Mouse (Mus musculus) embryonic facial prominence, embryonic 10.5 days (tissue): ENCODE results near the gene Cinp. TPM values are rescaled to one million over a fixed set of nuclear protein-coding genes. Genes with fewer than 3 reads are reported as not detected.

ENCODE experiments used
- DNase-seq: peaks from one replicate; pipeline ENCODE4 v3.0.0-alpha.2; 2017; ENCODE audit warnings: low spot score
- H3K27ac ChIP-seq: fragments of 300-500 bp; sonication (generic); replicated peaks from 2 replicates; pipeline ENCODE4 v1.5.1; 2016; ENCODE audit warnings: mild to moderate bottlenecking
- H3K27me3 ChIP-seq: fragments of 300-500 bp; sonication (generic); replicated peaks from 2 replicates; pipeline ENCODE4 v1.6.1; 2016; ENCODE audit warnings: low read depth, mild to moderate bottlenecking; ENCODE audit not compliant: poor library complexity, severe bottlenecking
- H3K36me3 ChIP-seq: fragments of 300-500 bp; sonication (generic); replicated peaks from 2 replicates; pipeline ENCODE4 v1.6.1; 2016; ENCODE audit warnings: mild to moderate bottlenecking, moderate library complexity
- H3K4me1 ChIP-seq: fragments of 300-500 bp; sonication (generic); 2 replicates; pipeline ENCODE4 v1.6.1; 2016
- H3K4me3 ChIP-seq: fragments of 300-500 bp; sonication (generic); 2 replicates; pipeline ENCODE4 v1.5.1; 2016; ENCODE audit warnings: mild to moderate bottlenecking, moderate library complexity
- H3K9me3 ChIP-seq: fragments of 300-500 bp; sonication (generic); 2 replicates; pipeline ENCODE4 v1.6.1; 2016; ENCODE audit warnings: mild to moderate bottlenecking
- WGBS: fragments of 180-500 bp; shearing (Covaris S2); methylation state at CpG from one replicate; pipeline ENCODE4 v1.1.7; 2016; 5-methylcytosine and 5-hydroxymethylcytosine counted together
- polyA plus RNA-seq: library from polyadenylated mRNA; unstranded; fragments of >200 nt; fragmentation: Nextera tagmentation; extraction: Ambion mirVana; gene quantifications from 2 replicates; pipeline ENCODE4 v1.2.1, GENCODE M21; 2016

Gene Cinp
- 86.9 and 91.3 TPM in 2 replicates for polyA plus RNA-seq

- no peaks in the 10 kb centered on the region for H3K27me3 ChIP-seq
- peaks cover 10% of the 10 kb centered on the region for H3K36me3 ChIP-seq
- WGBS: under 1% methylated on average over 74 of the region's 74 CpGs
These were observed at the start of gene Cinp, which contains the start of gene Tecpr2 for GRCm38 (mm10) chr12:110889036-110890020. TSS of gene Cinp (minus strand) at chr12:110889145. TSS of gene Tecpr2 (plus strand) at chr12:110889264.

GRCm38 (mm10) chr12:110937496-110937895, 48.6 kb upstream of the Cinp start:
- Histone ChIP-seq H3K4me3 (no peak overlapping the region), H3K4me1 (no peaks in the 10 kb centered on the region), H3K36me3 (peaks cover 61% of the 10 kb centered on the region), H3K9me3 (no peaks in the 10 kb centered on the region), H3K27me3 (no peaks in the 10 kb centered on the region), H3K27ac (no peak overlapping the region)
- DNase-seq: no peak
- WGBS: 92% methylated on average over 5 of the region's 5 CpGs

More at GRCm38 (mm10) chr12:110889036-110890020, at the start of gene Cinp, which contains the start of gene Tecpr2:
- peak; percentile 98 for DNase-seq
- Histone ChIP-seq H3K9me3 (no peaks in the 10 kb centered on the region), H3K4me3 (peak within 1 kb of the TSS; percentile 95), H3K27ac (peak within 1 kb of the TSS; percentile 93), H3K4me1 (peaks cover 25% of the 10 kb centered on the region)

- Histone ChIP-seq H3K4me3 (no peak overlapping the region), H3K36me3 (peaks cover 64% of the 10 kb centered on the region), H3K9me3 (no peaks in the 10 kb centered on the region), H3K27ac (no peak overlapping the region), H3K27me3 (no peaks in the 10 kb centered on the region), H3K4me1 (no peaks in the 10 kb centered on the region)
- WGBS: 62% methylated on average over 9 of the region's 9 CpGs
- peak; percentile 81 for DNase-seq
These were observed 47.2 kb upstream of the Cinp start for GRCm38 (mm10) chr12:110935983-110936620.

- no peaks in the 10 kb centered on the region for H3K4me1 ChIP-seq
- H3K27me3 ChIP-seq: no peaks in the 10 kb centered on the region
- no peak for DNase-seq
- H3K9me3 ChIP-seq: no peaks in the 10 kb centered on the region
- WGBS: 75% methylated on average over 5 of the region's 5 CpGs
- H3K27ac ChIP-seq: no peak overlapping the region
- H3K4me3 ChIP-seq: no peak overlapping the region
- H3K36me3 ChIP-seq: peaks cover 59% of the 10 kb centered on the region
These were observed 43.9 kb upstream of the Cinp start for GRCm38 (mm10) chr12:110932820-110933219.

GRCm38 (mm10) chr12:110921572-110921971, 32.6 kb upstream of the Cinp start:
- no peaks in the 10 kb centered on the region for H3K27me3 ChIP-seq
- no peaks in the 10 kb centered on the region for H3K9me3 ChIP-seq
- WGBS: 82% methylated on average over 5 of the region's 5 CpGs
- no peak for DNase-seq
- H3K4me3 ChIP-seq: no peak overlapping the region
- H3K36me3 ChIP-seq: peaks cover 38% of the 10 kb centered on the region
- no peak overlapping the region for H3K27ac ChIP-seq
- no peaks in the 10 kb centered on the region for H3K4me1 ChIP-seq

- H3K27me3 ChIP-seq: no peaks in the 10 kb centered on the region
- H3K4me3 ChIP-seq: no peak overlapping the region
- no peaks in the 10 kb centered on the region for H3K4me1 ChIP-seq
- no peaks in the 10 kb centered on the region for H3K9me3 ChIP-seq
- H3K36me3 ChIP-seq: peaks cover 41% of the 10 kb centered on the region
- DNase-seq: no peak
- WGBS: 91% methylated on average over 4 of the region's 4 CpGs
- H3K27ac ChIP-seq: no peak overlapping the region
These were observed 31.3 kb upstream of the Cinp start for GRCm38 (mm10) chr12:110920254-110920653.

- Histone ChIP-seq H3K4me1 (no peaks in the 10 kb centered on the region), H3K9me3 (no peaks in the 10 kb centered on the region), H3K36me3 (peaks cover 40% of the 10 kb centered on the region), H3K4me3 (no peak overlapping the region), H3K27me3 (no peaks in the 10 kb centered on the region), H3K27ac (no peak overlapping the region)
- DNase-seq: no peak
- 88% methylated on average over 9 of the region's 9 CpGs for WGBS
These were observed 26.8 kb upstream of the Cinp start for GRCm38 (mm10) chr12:110915761-110916160.

GRCm38 (mm10) chr12:110909962-110910361, 21.0 kb upstream of the Cinp start:
- peaks cover 5% of the 10 kb centered on the region for H3K36me3 ChIP-seq
- H3K4me3 ChIP-seq: no peak overlapping the region
- H3K9me3 ChIP-seq: no peaks in the 10 kb centered on the region
- H3K27ac ChIP-seq: no peak overlapping the region
- DNase-seq: no peak
- 97% methylated on average over 2 of the region's 2 CpGs for WGBS
- H3K27me3 ChIP-seq: no peaks in the 10 kb centered on the region
- H3K4me1 ChIP-seq: no peaks in the 10 kb centered on the region

GRCm38 (mm10) chr12:110907845-110908244, 18.9 kb upstream of the Cinp start:
- Histone ChIP-seq H3K4me1 (no peaks in the 10 kb centered on the region), H3K27me3 (no peaks in the 10 kb centered on the region), H3K9me3 (no peaks in the 10 kb centered on the region), H3K36me3 (no peaks in the 10 kb centered on the region; the same call in 1 of the 2 replicates), H3K27ac (no peak overlapping the region), H3K4me3 (no peak overlapping the region)
- DNase-seq: no peak
- 81% methylated on average over 3 of the region's 3 CpGs for WGBS

- 94% methylated on average over 2 of the region's 2 CpGs for WGBS
- no peak for DNase-seq
- Histone ChIP-seq H3K9me3 (no peaks in the 10 kb centered on the region), H3K4me1 (no peaks in the 10 kb centered on the region), H3K36me3 (no peaks in the 10 kb centered on the region; the same call in 1 of the 2 replicates), H3K27me3 (no peaks in the 10 kb centered on the region), H3K4me3 (no peak overlapping the region), H3K27ac (no peak overlapping the region)
These were observed 14.6 kb upstream of the Cinp start for GRCm38 (mm10) chr12:110903536-110903935.

- no peaks in the 10 kb centered on the region for H3K4me1 ChIP-seq
These were observed 13.2 kb upstream of the Cinp start for GRCm38 (mm10) chr12:110902106-110902505.

GRCm38 (mm10) chr12:110891887-110892286, 2.9 kb upstream of the Cinp start:
- 95% methylated on average over 1 of the region's 1 CpGs for WGBS
- no peaks in the 10 kb centered on the region for H3K27me3 ChIP-seq
- 0 out of 2 replicates have a peak, but pooled peaks cover 2% of the 10 kb centered on the region for H3K36me3 ChIP-seq
- no peaks in the 10 kb centered on the region for H3K9me3 ChIP-seq
- H3K4me1 ChIP-seq: peaks cover 29% of the 10 kb centered on the region
- H3K27ac ChIP-seq: no peak overlapping the region
- no peak overlapping the region for H3K4me3 ChIP-seq
- no peak for DNase-seq

More at GRCm38 (mm10) chr12:110902106-110902505, 13.2 kb upstream of the Cinp start:
- 80% methylated on average over 4 of the region's 4 CpGs for WGBS
- H3K4me3 ChIP-seq: no peak overlapping the region
- DNase-seq: no peak
- H3K9me3 ChIP-seq: no peaks in the 10 kb centered on the region
- H3K36me3 ChIP-seq: peaks cover 5% of the 10 kb centered on the region; the same call in 1 of the 2 replicates
- H3K27ac ChIP-seq: no peak overlapping the region
- no peaks in the 10 kb centered on the region for H3K27me3 ChIP-seq
